Mouse (Mus musculus): ENCODE measurements around the gene App. TPM values are rescaled to one million over a fixed set of nuclear protein-coding genes. Genes with fewer than 3 reads are reported as not detected.
A peak's percentile ranks its signal among the peaks of the same experiment; 100 is the strongest.

App gene
- polyA plus RNA-seq, 1 experiment = 207 TPM

DNA sequence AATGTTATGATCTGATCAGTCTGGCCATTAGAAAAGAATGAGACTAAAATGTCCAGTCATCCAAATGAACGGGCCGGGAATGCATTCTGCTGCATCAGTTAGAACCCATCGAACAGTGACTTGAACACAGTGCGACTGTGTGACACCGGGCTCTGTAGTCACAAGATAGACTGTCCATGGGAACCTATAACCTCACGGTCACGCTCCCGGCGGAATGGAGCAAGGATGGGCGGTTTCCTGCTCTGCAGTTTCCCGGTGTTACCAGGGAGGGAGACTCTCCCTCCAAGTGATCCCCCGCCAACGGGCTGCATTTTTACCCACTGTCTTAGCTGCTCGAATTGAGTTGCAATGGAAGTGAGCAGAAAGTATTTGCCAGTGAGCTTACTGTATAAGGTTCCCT is 87.3 kb downstream of the App start:
- H3K4me3 ChIP-seq = no peak overlapping the region
- peaks cover 5% of the 10 kb centered on the region for H3K79me2 ChIP-seq (ENCODE audit: control insufficient read depth, insufficient read depth)
- no peak overlapping the region for H3ac ChIP-seq (ENCODE audit: control insufficient read depth, insufficient read length)
- H3K4me2 ChIP-seq (ENCODE audit: low read depth) = no peak overlapping the region
- no peaks in the 10 kb centered on the region for H3K27me3 ChIP-seq (ENCODE audit: control insufficient read depth, insufficient read depth, insufficient read length)
- no peak for TF ChIP-seq E2F4 (IDR thresholded peaks at IDR 0.05; ENCODE audit: insufficient read depth)
- no peak for TF ChIP-seq CEBPB (IDR thresholded peaks at IDR 0.05; ENCODE audit: insufficient read depth, poor library complexity, severe bottlenecking)
- no peak for TF ChIP-seq SRF (IDR thresholded peaks at IDR 0.05; ENCODE audit: control insufficient read depth, insufficient read length, low read depth)
- TF ChIP-seq REST (IDR thresholded peaks at IDR 0.05; ENCODE audit: insufficient read depth, insufficient read length) = no peak
- no peak for TF ChIP-seq POLR2AphosphoS2 (IDR thresholded peaks at IDR 0.05; ENCODE audit: insufficient read length, low read depth)
- no peak for TF ChIP-seq MYOD1 (IDR thresholded peaks at IDR 0.05; ENCODE audit: control insufficient read depth in 1 of 3, insufficient read length in 2 of 3, low read depth in 2 of 3)
- TF ChIP-seq USF1 (IDR thresholded peaks at IDR 0.05; ENCODE audit: low read depth) = no peak
- no peak for TF ChIP-seq MAX (IDR thresholded peaks at IDR 0.05; ENCODE audit: low read depth)
- TF ChIP-seq POLR2A (IDR thresholded peaks at IDR 0.05; ENCODE audit: insufficient read length, low read depth) = no peak
- TF ChIP-seq MYOG (IDR thresholded peaks at IDR 0.05; ENCODE audit: control insufficient read depth in 1 of 3, insufficient read depth in 1 of 3, insufficient read length in 2 of 3, low read depth in 2 of 3) = no peak
- no peak for TF ChIP-seq TCF3 (IDR thresholded peaks at IDR 0.05; ENCODE audit: insufficient read length, low read depth)
- peaks cover 9% of the 10 kb centered on the region for H3K36me3 ChIP-seq (ENCODE audit: control insufficient read depth, insufficient read depth)

DNA sequence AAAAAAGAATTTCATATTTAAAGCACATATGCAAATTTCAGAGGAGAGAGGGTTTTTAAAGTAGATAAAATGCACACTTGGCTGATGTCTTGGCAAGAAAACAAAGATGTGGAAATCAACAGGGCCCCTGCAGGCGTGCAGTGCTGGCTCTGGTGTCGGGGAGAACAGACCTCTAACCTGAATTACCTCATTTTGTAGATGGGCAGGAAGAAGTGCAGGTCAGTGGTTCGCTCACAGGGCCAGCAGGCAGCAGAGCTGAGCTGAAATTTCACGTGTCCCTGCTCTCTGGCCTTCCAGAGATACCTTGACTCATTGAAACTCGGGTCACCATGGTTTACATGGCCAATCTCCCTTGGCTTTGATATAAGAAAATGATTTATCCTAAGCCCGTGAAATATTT is 87.7 kb downstream of the App start:
- Histone ChIP-seq H3K27me3 (ENCODE audit: control insufficient read depth, insufficient read depth, insufficient read length) (no peaks in the 10 kb centered on the region), H3K4me3 (no peak overlapping the region), H3K79me2 (ENCODE audit: control insufficient read depth, insufficient read depth) (peaks cover 5% of the 10 kb centered on the region), H3K4me2 (ENCODE audit: low read depth) (no peak overlapping the region), H3ac (ENCODE audit: control insufficient read depth, insufficient read length) (no peak overlapping the region), H3K36me3 (ENCODE audit: control insufficient read depth, insufficient read depth) (peaks cover 9% of the 10 kb centered on the region)
- TF ChIP-seq MYOD1 (IDR thresholded peaks at IDR 0.05; ENCODE audit: control insufficient read depth in 1 of 3, insufficient read length in 2 of 3, low read depth in 2 of 3) (no peak), TCF12 (IDR thresholded peaks at IDR 0.05; ENCODE audit: insufficient read depth, poor library complexity, severe bottlenecking) (no peak), REST (IDR thresholded peaks at IDR 0.05; ENCODE audit: insufficient read depth, insufficient read length) (no peak), E2F4 (IDR thresholded peaks at IDR 0.05; ENCODE audit: insufficient read depth) (no peak), TCF3 (IDR thresholded peaks at IDR 0.05; ENCODE audit: insufficient read length, low read depth) (no peak), CEBPB (IDR thresholded peaks at IDR 0.05; ENCODE audit: insufficient read depth, poor library complexity, severe bottlenecking) (no peak), MYOG (IDR thresholded peaks at IDR 0.05; ENCODE audit: control insufficient read depth in 1 of 3, insufficient read depth in 1 of 3, insufficient read length in 2 of 3, low read depth in 2 of 3) (no peak), USF1 (IDR thresholded peaks at IDR 0.05; ENCODE audit: low read depth) (no peak), MAX (IDR thresholded peaks at IDR 0.05; ENCODE audit: low read depth) (no peak), SRF (IDR thresholded peaks at IDR 0.05; ENCODE audit: control insufficient read depth, insufficient read length, low read depth) (no peak), POLR2A (IDR thresholded peaks at IDR 0.05; ENCODE audit: insufficient read length, low read depth) (no peak), POLR2AphosphoS2 (IDR thresholded peaks at IDR 0.05; ENCODE audit: insufficient read length, low read depth) (no peak)

DNA sequence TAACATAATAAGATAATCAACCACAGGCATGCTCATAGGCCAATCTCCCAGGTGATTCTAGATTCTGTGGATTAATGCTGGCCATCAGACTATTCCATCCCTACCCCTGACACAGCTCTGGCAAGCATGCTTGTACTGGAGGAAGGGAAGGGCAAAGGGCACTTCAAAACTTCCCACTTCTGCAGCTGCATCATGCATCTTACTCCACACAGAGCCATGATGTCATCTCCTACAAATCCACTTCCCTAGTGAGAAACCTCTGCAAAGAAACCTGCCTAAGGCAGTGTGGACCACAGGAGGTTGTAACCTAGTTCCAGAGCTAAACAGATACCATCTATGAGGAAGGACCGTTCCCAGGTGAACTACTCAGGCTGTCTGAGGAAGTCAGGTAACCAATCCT is 89.4 kb downstream of the App start:
- Histone ChIP-seq H3K4me3 (no peak overlapping the region), H3K27me3 (ENCODE audit: control insufficient read depth, insufficient read depth, insufficient read length) (no peaks in the 10 kb centered on the region), H3ac (ENCODE audit: control insufficient read depth, insufficient read length) (no peak overlapping the region), H3K4me2 (ENCODE audit: low read depth) (no peak overlapping the region), H3K79me2 (ENCODE audit: control insufficient read depth, insufficient read depth) (peaks cover 5% of the 10 kb centered on the region), H3K36me3 (ENCODE audit: control insufficient read depth, insufficient read depth) (peaks cover 9% of the 10 kb centered on the region)
- TF ChIP-seq REST (IDR thresholded peaks at IDR 0.05; ENCODE audit: insufficient read depth, insufficient read length) (no peak), SRF (IDR thresholded peaks at IDR 0.05; ENCODE audit: control insufficient read depth, insufficient read length, low read depth) (no peak), POLR2AphosphoS2 (IDR thresholded peaks at IDR 0.05; ENCODE audit: insufficient read length, low read depth) (no peak), TCF12 (IDR thresholded peaks at IDR 0.05; ENCODE audit: insufficient read depth, poor library complexity, severe bottlenecking) (no peak), MAX (IDR thresholded peaks at IDR 0.05; ENCODE audit: low read depth) (no peak), TCF3 (IDR thresholded peaks at IDR 0.05; ENCODE audit: insufficient read length, low read depth) (no peak), MYOG (IDR thresholded peaks at IDR 0.05; ENCODE audit: control insufficient read depth in 1 of 3, insufficient read depth in 1 of 3, insufficient read length in 2 of 3, low read depth in 2 of 3) (no peak), E2F4 (IDR thresholded peaks at IDR 0.05; ENCODE audit: insufficient read depth) (no peak)

DNA sequence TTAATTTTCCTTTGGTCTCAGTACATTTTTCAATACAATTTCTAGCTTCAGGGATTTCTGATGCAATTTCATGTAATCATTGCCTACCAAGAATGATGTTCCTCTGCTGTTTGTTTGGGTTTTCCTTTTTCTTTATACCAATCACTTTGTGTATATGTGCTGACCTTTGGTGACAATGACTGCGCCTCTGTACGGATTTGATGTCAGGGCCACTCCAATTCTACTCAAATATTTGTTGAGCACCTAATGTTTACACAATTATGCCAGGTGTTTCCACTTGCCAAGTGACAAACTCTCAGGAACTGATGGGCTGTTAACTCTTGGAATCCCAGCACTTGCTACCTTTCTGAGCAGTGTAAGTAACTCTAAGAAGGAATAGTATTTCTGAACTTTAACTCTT is 98.2 kb downstream of the App start:
- Histone ChIP-seq H3K79me2 (ENCODE audit: control insufficient read depth, insufficient read depth) (no peaks in the 10 kb centered on the region), H3K27me3 (ENCODE audit: control insufficient read depth, insufficient read depth, insufficient read length) (no peaks in the 10 kb centered on the region), H3K4me2 (ENCODE audit: low read depth) (no peak overlapping the region), H3ac (ENCODE audit: control insufficient read depth, insufficient read length) (no peak overlapping the region), H3K36me3 (ENCODE audit: control insufficient read depth, insufficient read depth) (peaks cover 36% of the 10 kb centered on the region), H3K4me3 (no peak overlapping the region)
- TF ChIP-seq CEBPB (IDR thresholded peaks at IDR 0.05; ENCODE audit: insufficient read depth, poor library complexity, severe bottlenecking) (peak; percentile 72), POLR2A (IDR thresholded peaks at IDR 0.05; ENCODE audit: insufficient read length, low read depth) (no peak)

DNA sequence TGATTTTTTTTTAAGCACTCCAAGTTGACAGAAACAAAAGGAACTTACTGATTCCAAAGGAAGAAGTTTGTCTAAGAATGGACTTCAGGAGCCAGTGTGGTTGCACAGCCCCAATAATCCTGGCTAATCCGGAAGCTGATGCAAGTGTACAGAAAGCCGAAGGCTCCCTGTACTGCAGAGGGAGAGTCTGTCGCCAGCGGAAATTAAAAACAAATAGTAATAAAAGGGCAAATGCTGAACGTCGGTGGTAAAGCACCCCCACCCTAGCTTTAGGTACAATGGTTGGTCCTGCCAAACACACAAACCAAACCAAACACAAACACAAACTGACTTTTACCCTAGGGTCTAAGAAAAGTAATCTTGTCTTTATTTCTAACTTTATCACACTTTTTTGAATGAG is 98.7 kb downstream of the App start:
- H3ac ChIP-seq (ENCODE audit: control insufficient read depth, insufficient read length) = no peak overlapping the region
- H3K4me2 ChIP-seq (ENCODE audit: low read depth) = no peak overlapping the region
- H3K36me3 ChIP-seq (ENCODE audit: control insufficient read depth, insufficient read depth) = peaks cover 36% of the 10 kb centered on the region
- H3K79me2 ChIP-seq (ENCODE audit: control insufficient read depth, insufficient read depth) = no peaks in the 10 kb centered on the region
- TF ChIP-seq CEBPB (IDR thresholded peaks at IDR 0.05; ENCODE audit: insufficient read depth, poor library complexity, severe bottlenecking) = peak; percentile 47; the same call in 1 of the 2 replicates
- no peak for TF ChIP-seq POLR2A (IDR thresholded peaks at IDR 0.05; ENCODE audit: insufficient read length, low read depth)
- no peaks in the 10 kb centered on the region for H3K27me3 ChIP-seq (ENCODE audit: control insufficient read depth, insufficient read depth, insufficient read length)
- H3K4me3 ChIP-seq = no peak overlapping the region

Measured in myocyte (in vitro differentiated cells).